Mouse (Mus musculus): ENCODE measurements around the gene Map2k7. TPM values are rescaled to one million over a fixed set of nuclear protein-coding genes. Genes with fewer than 3 reads are reported as not detected.

Map2k7 gene
- polyA plus RNA-seq, 1 experiment from 2014 or later = 26.8 TPM

DNA sequence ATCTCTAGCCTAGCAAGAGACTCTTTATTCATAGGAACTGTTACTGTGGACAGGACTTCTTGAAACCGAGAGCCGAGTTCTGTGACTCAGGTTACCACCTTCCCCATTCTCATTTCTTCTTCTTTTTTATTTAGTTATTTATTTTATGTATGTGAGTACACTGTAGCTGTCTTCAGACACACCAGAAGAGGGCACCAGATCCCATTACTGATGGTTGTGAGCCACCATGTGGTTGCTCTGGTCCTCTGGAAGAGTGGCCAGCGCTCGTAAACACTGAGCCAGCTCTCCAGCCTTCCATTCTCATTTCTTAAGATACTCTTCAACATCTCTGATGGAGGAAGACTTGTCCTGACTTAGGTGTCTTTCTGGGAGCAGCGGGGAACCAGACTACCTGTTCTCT, 54.2 kb downstream of the Map2k7 start:
- Histone ChIP-seq H3K27me3 (ENCODE audit: control insufficient read depth, insufficient read depth, low read depth, low read length) (no peaks in the 10 kb centered on the region), H3K4me1 (ENCODE audit: control insufficient read depth, insufficient read depth, low read length) (no peaks in the 10 kb centered on the region), H3K4me2 (ENCODE audit: low read length) (no peak overlapping the region), H3K9me3 (replicated peaks; ENCODE audit: control insufficient read depth, low read length, poor library complexity, severe bottlenecking) (no peaks in the 10 kb centered on the region), H3K9ac (ENCODE audit: low read depth, low read length) (no peak overlapping the region), H3K4me3 (ENCODE audit: low read depth, low read length) (no peak overlapping the region), H3K36me3 (ENCODE audit: control insufficient read depth, insufficient read depth, low read length) (peaks cover 20% of the 10 kb centered on the region), H3K27ac (ENCODE audit: low read length) (no peak overlapping the region)
- no peak for ATAC-seq
- WGBS = 95% methylated on average over 5 of the region's 5 CpGs

Other genes with a start within 250 kb of the Map2k7 start
- gene Cd209f, start 132.9 kb upstream of the Map2k7 start, polyA plus RNA-seq (2015; fragmentation: Nextera tagmentation; extraction: Ambion mirVana) = 0.24 and 0.31 TPM in 2 replicates
- gene Cd209g, start 104.6 kb upstream of the Map2k7 start, polyA plus RNA-seq (2015; fragmentation: Nextera tagmentation; extraction: Ambion mirVana) = not detected in 2 replicates
- 123 and 131 TPM in 2 replicates for gene Evi5l, start 72.2 kb upstream of the Map2k7 start, polyA plus RNA-seq (2015; fragmentation: Nextera tagmentation; extraction: Ambion mirVana)
- 51.2 and 58.5 TPM in 2 replicates for gene Prr36, start 21.3 kb upstream of the Map2k7 start, polyA plus RNA-seq (2015; fragmentation: Nextera tagmentation; extraction: Ambion mirVana)
- gene Lrrc8e, start 11.9 kb upstream of the Map2k7 start, polyA plus RNA-seq (2015; fragmentation: Nextera tagmentation; extraction: Ambion mirVana) = 0.05 TPM in 1 of 2 replicates, not detected in the other
- 0.73 and 1.8 TPM in 2 replicates for gene Gm49320, start 125 bp downstream of the Map2k7 start, polyA plus RNA-seq (2015; fragmentation: Nextera tagmentation; extraction: Ambion mirVana)
- gene Tgfbr3l, start 9.5 kb downstream of the Map2k7 start, polyA plus RNA-seq (2015; fragmentation: Nextera tagmentation; extraction: Ambion mirVana) = 4.1 and 5.2 TPM in 2 replicates
- gene Snapc2, start 14.3 kb downstream of the Map2k7 start, polyA plus RNA-seq (2015; fragmentation: Nextera tagmentation; extraction: Ambion mirVana) = 62.2 and 62.9 TPM in 2 replicates
- gene Ctxn1, start 20.5 kb downstream of the Map2k7 start, polyA plus RNA-seq (2015; fragmentation: Nextera tagmentation; extraction: Ambion mirVana) = 258 and 267 TPM in 2 replicates
- gene Timm44, start 37.2 kb downstream of the Map2k7 start, polyA plus RNA-seq (2015; fragmentation: Nextera tagmentation; extraction: Ambion mirVana) = 45.3 and 48.1 TPM in 2 replicates
- gene Ccl25, start 86.5 kb downstream of the Map2k7 start, polyA plus RNA-seq (2015; fragmentation: Nextera tagmentation; extraction: Ambion mirVana) = 18.4 and 18.8 TPM in 2 replicates
- 85.9 and 100 TPM in 2 replicates for gene Elavl1, start 86.7 kb downstream of the Map2k7 start, polyA plus RNA-seq (2015; fragmentation: Nextera tagmentation; extraction: Ambion mirVana)